Mouse (Mus musculus) cortical plate, adult 2 months (tissue): ENCODE data around the gene Lefty2.

Source experiments
- CTCF ChIP-seq: fragments of 200-500 bp; IDR thresholded peaks from 2 replicates; pipeline ENCODE4 v1.5.1; 2011; ENCODE audit warnings: mild to moderate bottlenecking, control low read depth, low read length; ENCODE audit not compliant: insufficient read depth; ENCODE audit errors: extremely low read depth
- POLR2A ChIP-seq: fragments of 200-500 bp; IDR thresholded peaks from 2 replicates; pipeline ENCODE4 v1.6.1; 2011; ENCODE audit warnings: mild to moderate bottlenecking, low read length, control low read depth; ENCODE audit not compliant: insufficient read depth; ENCODE audit errors: extremely low read depth

DNA sequence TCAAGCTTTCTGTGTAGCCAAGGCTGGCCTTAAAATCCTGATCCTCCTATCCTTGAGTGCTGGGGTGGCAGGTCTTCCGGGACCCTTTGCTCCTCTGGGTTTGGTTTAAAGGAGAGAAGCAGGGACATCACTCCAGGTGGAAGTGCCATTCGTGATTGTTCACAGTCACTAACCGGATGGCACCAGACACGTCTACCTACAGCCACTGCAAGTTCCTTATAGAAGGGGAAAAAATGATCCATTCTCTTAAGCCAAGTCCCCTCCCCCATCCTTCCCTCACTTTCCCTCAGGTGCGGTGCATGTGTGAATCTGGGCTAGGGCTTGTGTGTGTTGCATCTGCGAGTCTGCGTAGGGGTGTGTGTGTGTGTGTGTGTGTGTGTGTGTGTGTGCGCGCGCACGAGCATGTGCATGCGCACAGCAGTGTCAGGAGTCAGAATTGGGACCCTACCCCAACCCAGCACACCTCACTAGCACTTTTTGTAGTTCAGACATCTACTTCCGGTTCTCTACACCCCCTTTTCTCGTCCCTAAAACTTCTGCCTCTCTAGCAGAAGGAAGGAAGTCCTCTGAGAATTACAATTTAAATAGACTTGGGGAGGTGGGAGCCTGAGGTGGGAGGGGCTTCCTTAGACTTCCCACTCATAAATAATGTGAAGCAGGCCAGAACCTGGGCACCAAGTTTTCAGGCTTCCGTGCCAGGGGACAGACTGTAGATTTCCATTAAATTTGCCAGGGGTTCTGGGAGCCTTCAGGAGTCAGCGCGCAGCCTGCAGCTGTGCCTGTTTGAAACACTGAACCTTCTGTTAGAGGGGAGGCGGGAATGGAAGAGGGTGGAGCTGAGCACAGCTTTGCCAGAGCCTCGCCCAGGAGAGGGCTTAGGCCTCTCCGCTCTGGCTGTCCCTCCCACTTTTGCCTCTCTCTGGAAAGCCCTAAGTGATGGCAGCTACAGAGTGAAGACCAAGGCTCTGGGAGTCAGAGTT, 52.4 kb downstream of the Lefty2 start:
- TF ChIP-seq POLR2A (no peak), CTCF (no peak)
